Mouse (Mus musculus): ENCODE measurements around the gene Tspyl1. TPM values are rescaled to one million over a fixed set of nuclear protein-coding genes. Genes with fewer than 3 reads are reported as not detected.

Tspyl1 gene
- polyA plus RNA-seq, 1 experiment from 2014 or later: 138 TPM

DNA sequence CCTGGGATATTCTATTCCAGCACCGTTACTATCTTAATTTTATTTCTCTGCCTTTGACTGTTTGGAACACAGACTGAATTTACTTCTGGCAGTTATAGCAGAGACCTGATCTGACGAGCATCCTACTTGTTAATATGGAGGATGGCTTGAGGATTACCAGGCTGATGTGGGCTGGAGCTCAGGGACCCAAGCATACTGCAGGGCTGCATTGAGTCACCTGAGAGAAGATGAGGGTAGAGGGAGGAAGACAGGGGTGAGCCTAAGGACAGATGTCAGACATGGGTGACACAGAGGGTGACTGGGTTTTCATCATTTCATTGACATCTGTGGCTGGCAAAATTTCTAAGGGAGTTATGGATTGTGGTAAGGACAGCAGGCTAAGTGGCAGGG is 35.2 kb downstream of the Tspyl1 start:
- WGBS: 12% methylated on average over 2 of the region's 2 CpGs
- no peak; the same call in 1 of the 2 replicates for ATAC-seq
- Histone ChIP-seq H3K27me3 (replicated peaks; ENCODE audit: control insufficient read depth, insufficient read depth, low read length) (no peaks in the 10 kb centered on the region), H3K4me3 (replicated peaks; ENCODE audit: low read length) (no peak overlapping the region; the same call in 1 of the 2 replicates), H3K9me3 (ENCODE audit: control insufficient read depth, low read length) (no peaks in the 10 kb centered on the region), H3K4me2 (ENCODE audit: low read length) (peak overlapping the region; percentile 42; the same call in 1 of the 2 replicates), H3K36me3 (ENCODE audit: control insufficient read depth, insufficient read depth) (no peaks in the 10 kb centered on the region), H3K9ac (replicated peaks; ENCODE audit: low read depth, low read length) (no peak overlapping the region), H3K27ac (ENCODE audit: low read length) (peak overlapping the region; percentile 76), H3K4me1 (replicated peaks; ENCODE audit: control insufficient read depth, insufficient read depth, low read length) (peaks cover 11% of the 10 kb centered on the region)

DNA sequence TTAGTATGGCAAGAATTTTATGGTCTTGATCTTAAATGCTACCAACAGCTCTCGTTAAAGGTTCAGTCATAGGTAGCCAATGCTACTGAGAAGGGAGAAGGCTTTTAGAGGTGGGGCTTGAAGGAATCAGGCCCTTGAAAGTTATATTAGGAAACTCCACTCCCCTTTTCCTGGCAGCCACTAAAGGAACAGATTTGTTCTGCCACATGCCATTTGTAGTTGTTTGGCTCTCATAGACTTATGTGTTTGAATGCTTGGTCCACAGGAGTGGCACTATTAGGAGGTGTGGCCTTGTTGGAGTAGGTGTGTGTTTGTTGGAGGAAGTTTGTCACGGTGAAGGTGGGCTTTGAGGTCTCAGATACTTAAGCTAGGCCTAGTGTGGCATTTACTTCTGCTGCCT is 38.8 kb downstream of the Tspyl1 start:
- no peaks in the 10 kb centered on the region for H3K9me3 ChIP-seq (ENCODE audit: control insufficient read depth, low read length)
- no peak overlapping the region for H3K4me3 ChIP-seq (replicated peaks; ENCODE audit: low read length)
- no peak overlapping the region for H3K27ac ChIP-seq (ENCODE audit: low read length)
- no peaks in the 10 kb centered on the region for H3K36me3 ChIP-seq (ENCODE audit: control insufficient read depth, insufficient read depth)
- WGBS: 95% methylated on average over 2 of the region's 2 CpGs
- H3K9ac ChIP-seq (replicated peaks; ENCODE audit: low read depth, low read length): no peak overlapping the region
- ATAC-seq: no peak
- peaks cover 11% of the 10 kb centered on the region for H3K4me1 ChIP-seq (replicated peaks; ENCODE audit: control insufficient read depth, insufficient read depth, low read length)
- no peak overlapping the region for H3K4me2 ChIP-seq (ENCODE audit: low read length)
- no peaks in the 10 kb centered on the region for H3K27me3 ChIP-seq (replicated peaks; ENCODE audit: control insufficient read depth, insufficient read depth, low read length)

DNA sequence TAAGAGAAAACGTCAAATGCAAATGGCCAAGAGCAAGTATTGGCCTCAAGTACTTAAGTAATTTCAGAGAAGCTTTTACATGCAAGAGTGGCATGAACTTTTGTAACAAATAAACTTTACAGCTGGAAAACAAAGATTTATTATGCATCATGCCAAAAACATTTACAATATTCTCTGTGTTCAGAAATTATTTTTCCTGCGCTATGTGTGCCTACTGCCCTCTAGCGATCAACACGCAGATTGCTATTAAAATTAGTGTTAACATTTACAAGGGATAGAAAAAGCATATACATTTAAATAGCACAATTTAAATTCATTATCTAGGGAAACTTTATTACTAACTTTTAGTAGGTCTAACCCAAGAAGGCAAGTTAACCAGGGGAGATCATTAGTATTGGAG is 44.7 kb downstream of the Tspyl1 start:
- no peak overlapping the region for H3K9ac ChIP-seq (replicated peaks; ENCODE audit: low read depth, low read length)
- 19% methylated on average over 4 of the region's 4 CpGs for WGBS
- H3K4me1 ChIP-seq (replicated peaks; ENCODE audit: control insufficient read depth, insufficient read depth, low read length): no peaks in the 10 kb centered on the region

DNA sequence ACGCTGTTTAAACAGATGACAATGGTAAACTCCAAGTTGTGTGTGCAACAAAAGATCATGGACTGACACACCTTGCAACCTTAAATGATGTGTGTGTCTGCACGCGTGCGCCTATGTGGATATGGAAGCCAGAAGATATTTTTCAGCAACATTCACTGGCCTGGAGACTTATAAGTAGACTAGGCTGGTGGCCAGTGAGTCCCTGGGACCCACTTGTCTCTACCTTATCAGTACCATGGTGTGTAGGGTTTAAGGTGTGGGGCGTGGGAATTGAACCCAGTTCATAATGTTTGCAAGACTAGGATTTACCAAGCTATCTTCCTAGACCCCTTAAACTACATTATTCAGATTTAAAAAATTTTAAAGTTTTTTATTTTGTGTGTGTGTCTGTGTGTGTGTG is 45.2 kb downstream of the Tspyl1 start:
- peak; percentile 15; the same call in 1 of the 2 replicates for ATAC-seq
- no peak overlapping the region for H3K9ac ChIP-seq (replicated peaks; ENCODE audit: low read depth, low read length)
- H3K36me3 ChIP-seq (ENCODE audit: control insufficient read depth, insufficient read depth): no peaks in the 10 kb centered on the region
- H3K4me3 ChIP-seq (replicated peaks; ENCODE audit: low read length): no peak overlapping the region
- H3K4me2 ChIP-seq (ENCODE audit: low read length): no peak overlapping the region
- WGBS: 55% methylated on average over 5 of the region's 5 CpGs
- H3K27me3 ChIP-seq (replicated peaks; ENCODE audit: control insufficient read depth, insufficient read depth, low read length): no peaks in the 10 kb centered on the region
- H3K27ac ChIP-seq (ENCODE audit: low read length): no peak overlapping the region
- H3K9me3 ChIP-seq (ENCODE audit: control insufficient read depth, low read length): no peaks in the 10 kb centered on the region
- H3K4me1 ChIP-seq (replicated peaks; ENCODE audit: control insufficient read depth, insufficient read depth, low read length): no peaks in the 10 kb centered on the region

More for the DNA sequence above, 44.7 kb downstream of the Tspyl1 start:
- Histone ChIP-seq H3K4me2 (ENCODE audit: low read length) (no peak overlapping the region), H3K27me3 (replicated peaks; ENCODE audit: control insufficient read depth, insufficient read depth, low read length) (no peaks in the 10 kb centered on the region), H3K27ac (ENCODE audit: low read length) (no peak overlapping the region), H3K36me3 (ENCODE audit: control insufficient read depth, insufficient read depth) (no peaks in the 10 kb centered on the region), H3K4me3 (replicated peaks; ENCODE audit: low read length) (no peak overlapping the region), H3K9me3 (ENCODE audit: control insufficient read depth, low read length) (no peaks in the 10 kb centered on the region)
- peak; percentile 28; the same call in 1 of the 2 replicates for ATAC-seq

DNA sequence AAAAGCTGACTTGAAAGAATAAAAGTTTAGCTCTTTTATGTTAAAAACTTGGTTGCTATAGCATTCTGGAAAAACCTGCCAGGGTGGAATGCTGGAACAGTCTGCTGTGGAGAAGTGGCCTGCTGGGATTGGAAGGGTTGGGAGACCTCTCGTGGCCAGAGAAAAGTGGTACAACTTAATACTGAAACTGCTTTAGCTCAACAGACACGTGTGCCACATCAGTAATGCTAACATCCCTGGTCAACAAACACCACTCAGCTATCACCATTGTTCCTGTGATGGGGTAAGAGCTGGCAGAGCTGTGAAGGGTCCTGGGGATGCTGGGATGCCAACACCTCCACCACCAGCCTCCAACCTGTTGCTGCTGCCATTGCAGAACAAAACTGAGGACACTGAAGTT is 46.3 kb downstream of the Tspyl1 start:
- 5% methylated on average over 2 of the region's 2 CpGs for WGBS
- Histone ChIP-seq H3K27ac (ENCODE audit: low read length) (no peak overlapping the region), H3K27me3 (replicated peaks; ENCODE audit: control insufficient read depth, insufficient read depth, low read length) (no peaks in the 10 kb centered on the region), H3K9ac (replicated peaks; ENCODE audit: low read depth, low read length) (no peak overlapping the region), H3K4me3 (replicated peaks; ENCODE audit: low read length) (no peak overlapping the region), H3K4me1 (replicated peaks; ENCODE audit: control insufficient read depth, insufficient read depth, low read length) (no peaks in the 10 kb centered on the region), H3K36me3 (ENCODE audit: control insufficient read depth, insufficient read depth) (no peaks in the 10 kb centered on the region), H3K9me3 (ENCODE audit: control insufficient read depth, low read length) (no peaks in the 10 kb centered on the region), H3K4me2 (ENCODE audit: low read length) (no peak overlapping the region)
- peak; percentile 88 for ATAC-seq

Other genes with a start within 250 kb of the Tspyl1 start
- gene Trappc3l, start 244.6 kb upstream of the Tspyl1 start, polyA plus RNA-seq (2015; fragmentation: Nextera tagmentation; extraction: Ambion mirVana): not detected in 2 replicates
- gene Calhm4, start 237.9 kb upstream of the Tspyl1 start, polyA plus RNA-seq (2015; fragmentation: Nextera tagmentation; extraction: Ambion mirVana): 0.06 TPM in 1 of 2 replicates, not detected in the other
- gene Calhm5, start 185.7 kb upstream of the Tspyl1 start, polyA plus RNA-seq (2015; fragmentation: Nextera tagmentation; extraction: Ambion mirVana): 0.45 and 0.51 TPM in 2 replicates
- 0.19 and 0.22 TPM in 2 replicates for gene Calhm6, start 154.2 kb upstream of the Tspyl1 start, polyA plus RNA-seq (2015; fragmentation: Nextera tagmentation; extraction: Ambion mirVana)
- gene Dse, start 74.5 kb upstream of the Tspyl1 start, polyA plus RNA-seq (2015; fragmentation: Nextera tagmentation; extraction: Ambion mirVana): 4.5 and 6.2 TPM in 2 replicates
- gene Tspyl4, start 15.3 kb downstream of the Tspyl1 start, polyA plus RNA-seq (2015; fragmentation: Nextera tagmentation; extraction: Ambion mirVana): 216 and 262 TPM in 2 replicates
- 0.10 TPM in 1 of 2 replicates, not detected in the other for gene Col10a1, start 107.8 kb downstream of the Tspyl1 start, polyA plus RNA-seq (2015; fragmentation: Nextera tagmentation; extraction: Ambion mirVana)
- gene Nt5dc1, start 136.4 kb downstream of the Tspyl1 start, polyA plus RNA-seq (2015; fragmentation: Nextera tagmentation; extraction: Ambion mirVana): 1.9 and 2.5 TPM in 2 replicates
- gene Frk, start 201.2 kb downstream of the Tspyl1 start, polyA plus RNA-seq (2015; fragmentation: Nextera tagmentation; extraction: Ambion mirVana): 0.75 and 0.95 TPM in 2 replicates